Mouse (Mus musculus): Measurements from ENCODE around the gene Hoxb4.

- no peak for TF ChIP-seq POLR2A (IDR thresholded peaks at IDR 0.05; ENCODE audit: insufficient read depth, low read depth, low read length)
- no peak for TF ChIP-seq CTCF (IDR thresholded peaks at IDR 0.05; ENCODE audit: insufficient read depth, low read depth, low read length)
These were observed 26.2 kb downstream of the Hoxb4 start for GRCm38 (mm10) chr11:96344061-96344877.

Data from olfactory bulb, adult 2 months (tissue).